Mouse (Mus musculus) embryonic facial prominence, embryonic 14.5 days (tissue): Measurements from ENCODE around the gene Hsph1. TPM values are rescaled to one million over a fixed set of nuclear protein-coding genes. Genes with fewer than 3 reads are reported as not detected.

ENCODE experiments used
- ATAC-seq: fragments of 200-750 bp; cut with Nextera tagmentation; 2 replicates; pipeline ENCODE4 v1.8.0; 2017; ENCODE audit warnings: low read depth, moderate number of reproducible peaks, moderate TSS enrichment
- DNase-seq: peaks from one replicate; pipeline ENCODE4 v3.0.0-alpha.2; 2015; ENCODE audit warnings: low spot score
- H3K27ac ChIP-seq: fragments of 300-500 bp; sonication (generic); replicated peaks from 2 replicates; pipeline ENCODE4 v1.5.1; 2014; ENCODE audit warnings: low read depth, mild to moderate bottlenecking, low read length, moderate library complexity
- H3K27me3 ChIP-seq: fragments of 300-500 bp; sonication (generic); replicated peaks from 2 replicates; pipeline ENCODE4 v1.6.1; 2014; ENCODE audit warnings: low read length; ENCODE audit not compliant: control insufficient read depth, insufficient read depth
- H3K36me3 ChIP-seq: fragments of 300-500 bp; sonication (generic); 2 replicates; pipeline ENCODE4 v1.6.1; 2014; ENCODE audit warnings: low read length, mixed read lengths; ENCODE audit not compliant: control insufficient read depth, insufficient read depth
- H3K4me1 ChIP-seq: fragments of 300-500 bp; sonication (generic); 2 replicates; pipeline ENCODE4 v1.6.1; 2014; ENCODE audit warnings: antibody characterized with exemption, low read length; ENCODE audit not compliant: control insufficient read depth, insufficient read depth
- H3K4me2 ChIP-seq: fragments of 300-500 bp; sonication (generic); 2 replicates; pipeline ENCODE4 v1.6.1; 2014; ENCODE audit warnings: low read depth, mild to moderate bottlenecking, low read length, moderate library complexity, mixed read lengths
- H3K4me3 ChIP-seq: fragments of 300-500 bp; sonication (generic); 2 replicates; pipeline ENCODE4 v1.5.1; 2014; ENCODE audit warnings: low read depth, mild to moderate bottlenecking, low read length
- H3K9ac ChIP-seq: fragments of 300-500 bp; sonication (generic); 2 replicates; pipeline ENCODE4 v1.6.1; 2014; ENCODE audit warnings: low read depth, mild to moderate bottlenecking, low read length, moderate library complexity, mixed read lengths
- H3K9me3 ChIP-seq: fragments of 300-500 bp; sonication (generic); 2 replicates; pipeline ENCODE4 v1.6.1; 2016; ENCODE audit warnings: low read length; ENCODE audit not compliant: control insufficient read depth
- WGBS: fragments of 180-500 bp; shearing (Covaris S2); extraction: QIAGEN DNeasy Blood & Tissue Kit; methylation state at CpG from one replicate; pipeline ENCODE4 v1.1.7; 2014; 5-methylcytosine and 5-hydroxymethylcytosine counted together
- polyA plus RNA-seq: library from polyadenylated mRNA; unstranded; fragments of >200 nt; fragmentation: Nextera tagmentation; extraction: Ambion mirVana; gene quantifications from 2 replicates; pipeline ENCODE4 v1.2.1, GENCODE M21; 2014

The Hsph1 gene
- polyA plus RNA-seq, 1 experiment from 2014 or later: 67.0 TPM

- H3K36me3 ChIP-seq: no peaks in the 10 kb centered on the region
- H3K27me3 ChIP-seq: no peaks in the 10 kb centered on the region
- no peaks in the 10 kb centered on the region for H3K4me1 ChIP-seq
- no peak overlapping the region for H3K27ac ChIP-seq
- 91% methylated on average over 6 of the region's 6 CpGs for WGBS
- no peak for DNase-seq
- no peak overlapping the region for H3K9ac ChIP-seq
- no peak overlapping the region for H3K4me2 ChIP-seq
- ATAC-seq: no peak
- H3K9me3 ChIP-seq: no peaks in the 10 kb centered on the region
- H3K4me3 ChIP-seq: no peak overlapping the region
Measured at GRCm38 (mm10) chr5:149662980-149663379, 26.8 kb upstream of the Hsph1 start.

GRCm38 (mm10) chr5:149661428-149661827 is 25.3 kb upstream of the Hsph1 start:
- Histone ChIP-seq H3K4me1 (no peaks in the 10 kb centered on the region), H3K27ac (no peak overlapping the region), H3K4me2 (no peak overlapping the region), H3K27me3 (no peaks in the 10 kb centered on the region), H3K9me3 (no peaks in the 10 kb centered on the region), H3K9ac (no peak overlapping the region), H3K4me3 (no peak overlapping the region), H3K36me3 (no peaks in the 10 kb centered on the region)
- 84% methylated on average over 6 of the region's 6 CpGs for WGBS
- DNase-seq (no peak), ATAC-seq (no peak)

GRCm38 (mm10) chr5:149659414-149659780 is 23.2 kb upstream of the Hsph1 start:
- no peaks in the 10 kb centered on the region for H3K4me1 ChIP-seq
- WGBS: 71% methylated on average over 9 of the region's 9 CpGs
- H3K36me3 ChIP-seq: no peaks in the 10 kb centered on the region
- no peaks in the 10 kb centered on the region for H3K9me3 ChIP-seq
- H3K27me3 ChIP-seq: no peaks in the 10 kb centered on the region
- no peak overlapping the region for H3K4me3 ChIP-seq
- no peak overlapping the region for H3K27ac ChIP-seq
- DNase-seq (no peak), ATAC-seq (no peak)
- no peak overlapping the region for H3K9ac ChIP-seq
- no peak overlapping the region for H3K4me2 ChIP-seq

- Histone ChIP-seq H3K27ac (no peak overlapping the region), H3K9ac (no peak overlapping the region), H3K4me3 (no peak overlapping the region), H3K4me1 (no peaks in the 10 kb centered on the region), H3K27me3 (no peaks in the 10 kb centered on the region), H3K36me3 (no peaks in the 10 kb centered on the region), H3K9me3 (no peaks in the 10 kb centered on the region), H3K4me2 (no peak overlapping the region)
- DNase-seq (no peak), ATAC-seq (no peak)
- WGBS: 68% methylated on average over 9 of the region's 9 CpGs
Measured at GRCm38 (mm10) chr5:149658741-149659413, 22.7 kb upstream of the Hsph1 start.

- no peaks in the 10 kb centered on the region for H3K27me3 ChIP-seq
- no peak for DNase-seq
- H3K27ac ChIP-seq: no peak overlapping the region
- no peaks in the 10 kb centered on the region for H3K4me1 ChIP-seq
- H3K4me3 ChIP-seq: no peak overlapping the region
- no peaks in the 10 kb centered on the region for H3K36me3 ChIP-seq
- no peaks in the 10 kb centered on the region for H3K9me3 ChIP-seq
- H3K9ac ChIP-seq: no peak overlapping the region
- 67% methylated on average over 3 of the region's 3 CpGs for WGBS
- no peak for ATAC-seq
- no peak overlapping the region for H3K4me2 ChIP-seq
Measured at GRCm38 (mm10) chr5:149658022-149658421, 21.8 kb upstream of the Hsph1 start.

- Histone ChIP-seq H3K4me1 (no peaks in the 10 kb centered on the region), H3K4me2 (no peak overlapping the region), H3K9ac (no peak overlapping the region), H3K27me3 (no peaks in the 10 kb centered on the region), H3K9me3 (no peaks in the 10 kb centered on the region), H3K4me3 (no peak overlapping the region), H3K36me3 (no peaks in the 10 kb centered on the region), H3K27ac (no peak overlapping the region)
- no peak for DNase-seq
- WGBS: 83% methylated on average over 9 of the region's 9 CpGs
- ATAC-seq: no peak
Measured at GRCm38 (mm10) chr5:149655636-149656035, 19.5 kb upstream of the Hsph1 start.

- H3K27me3 ChIP-seq: no peaks in the 10 kb centered on the region
- no peak for ATAC-seq
- H3K4me3 ChIP-seq: no peak overlapping the region
- H3K4me2 ChIP-seq: no peak overlapping the region
- H3K4me1 ChIP-seq: no peaks in the 10 kb centered on the region
- no peak overlapping the region for H3K27ac ChIP-seq
- H3K36me3 ChIP-seq: no peaks in the 10 kb centered on the region
- no peak overlapping the region for H3K9ac ChIP-seq
- H3K9me3 ChIP-seq: no peaks in the 10 kb centered on the region
- WGBS: 59% methylated on average over 4 of the region's 4 CpGs
- no peak for DNase-seq
Measured at GRCm38 (mm10) chr5:149650179-149650553, 14.0 kb upstream of the Hsph1 start.

- no peak overlapping the region for H3K4me3 ChIP-seq
- no peaks in the 10 kb centered on the region for H3K27me3 ChIP-seq
- 84% methylated on average over 14 of the region's 14 CpGs for WGBS
- no peaks in the 10 kb centered on the region for H3K36me3 ChIP-seq
- H3K9ac ChIP-seq: no peak overlapping the region
- ATAC-seq (no peak), DNase-seq (no peak)
- H3K9me3 ChIP-seq: no peaks in the 10 kb centered on the region
- no peaks in the 10 kb centered on the region for H3K4me1 ChIP-seq
- H3K27ac ChIP-seq: no peak overlapping the region
- no peak overlapping the region for H3K4me2 ChIP-seq
Measured at GRCm38 (mm10) chr5:149649499-149650178, 13.5 kb upstream of the Hsph1 start.

GRCm38 (mm10) chr5:149648895-149649406 is 12.8 kb upstream of the Hsph1 start:
- H3K27me3 ChIP-seq: no peaks in the 10 kb centered on the region
- H3K4me1 ChIP-seq: no peaks in the 10 kb centered on the region
- no peaks in the 10 kb centered on the region for H3K36me3 ChIP-seq
- H3K4me2 ChIP-seq: no peak overlapping the region
- H3K9ac ChIP-seq: no peak overlapping the region
- DNase-seq: no peak
- no peaks in the 10 kb centered on the region for H3K9me3 ChIP-seq
- no peak overlapping the region for H3K27ac ChIP-seq
- no peak for ATAC-seq
- no peak overlapping the region for H3K4me3 ChIP-seq
- 75% methylated on average over 6 of the region's 6 CpGs for WGBS
